Mouse (Mus musculus): Measurements from ENCODE around the gene Prdm16. TPM values are rescaled to one million over a fixed set of nuclear protein-coding genes. Genes with fewer than 3 reads are reported as not detected.

Prdm16 gene
- total RNA-seq (2021): 10 to 100 TPM in 1 of 2 experiments, 1 to 10 TPM in 1; 9.8 to 13.5 TPM
- long read RNA-seq, partial matches to known transcripts: 0 of 10 reads
- long read RNA-seq, other reads (novel, unspliced or antisense): 10 of 10 reads

- peak in 1 of 2 experiments; percentile 47 for DNase-seq (ENCODE audit: low spot score in 2 of 2)
These were observed at the start of gene Prdm16 for GRCm38 (mm10) chr4:154636721-154637311. Prdm16 (minus strand) TSS chr4:154636873.

GRCm38 (mm10) chr4:154683068-154683752, 46.5 kb upstream of the Prdm16 start:
- no peak for DNase-seq (ENCODE audit: low spot score in 2 of 2)

GRCm38 (mm10) chr4:154682311-154682710, 45.6 kb upstream of the Prdm16 start:
- no peak for DNase-seq (ENCODE audit: low spot score in 2 of 2)

GRCm38 (mm10) chr4:154675441-154676000, 38.8 kb upstream of the Prdm16 start:
- no peak for DNase-seq (ENCODE audit: low spot score in 2 of 2)

GRCm38 (mm10) chr4:154674966-154675365, 38.3 kb upstream of the Prdm16 start:
- no peak for DNase-seq (ENCODE audit: low spot score in 2 of 2)

- peak; percentile 77 to 80 for DNase-seq (ENCODE audit: low spot score in 2 of 2)
These were observed 37.9 kb upstream of the Prdm16 start for GRCm38 (mm10) chr4:154674541-154674940.

- no peak for DNase-seq (ENCODE audit: low spot score in 2 of 2)
These were observed 37.3 kb upstream of the Prdm16 start for GRCm38 (mm10) chr4:154673986-154674385.

- DNase-seq (ENCODE audit: low spot score in 2 of 2): no peak
These were observed 35.4 kb upstream of the Prdm16 start for GRCm38 (mm10) chr4:154672027-154672426.

GRCm38 (mm10) chr4:154671232-154671912, 34.7 kb upstream of the Prdm16 start:
- no peak for DNase-seq (ENCODE audit: low spot score in 2 of 2)

GRCm38 (mm10) chr4:154667767-154668166, 31.1 kb upstream of the Prdm16 start, which contains the start of gene Actrt2:
Actrt2 (minus strand) TSS chr4:154667867.
- DNase-seq (ENCODE audit: low spot score in 2 of 2): no peak

GRCm38 (mm10) chr4:154662681-154663215, 26.1 kb upstream of the Prdm16 start:
- no peak for DNase-seq (ENCODE audit: low spot score in 2 of 2)

GRCm38 (mm10) chr4:154661256-154661655, 24.6 kb upstream of the Prdm16 start:
- no peak for DNase-seq (ENCODE audit: low spot score in 2 of 2)

- DNase-seq (ENCODE audit: low spot score in 2 of 2): no peak
These were observed 23.4 kb upstream of the Prdm16 start for GRCm38 (mm10) chr4:154660025-154660424.

GRCm38 (mm10) chr4:154655134-154655910, 18.6 kb upstream of the Prdm16 start:
- DNase-seq (ENCODE audit: low spot score in 2 of 2): peak; percentile 54 to 70

GRCm38 (mm10) chr4:154652494-154652893, 15.8 kb upstream of the Prdm16 start:
- no peak for DNase-seq (ENCODE audit: low spot score in 2 of 2)

- DNase-seq (ENCODE audit: low spot score in 2 of 2): peak in 1 of 2 experiments; percentile 64
These were observed 12.5 kb upstream of the Prdm16 start for GRCm38 (mm10) chr4:154649083-154649747.

- DNase-seq (ENCODE audit: low spot score in 2 of 2): no peak
These were observed 5.8 kb upstream of the Prdm16 start for GRCm38 (mm10) chr4:154642496-154642895.

GRCm38 (mm10) chr4:154641296-154642110, 4.8 kb upstream of the Prdm16 start:
- no peak for DNase-seq (ENCODE audit: low spot score in 2 of 2)
